23 mouse cellular contexts compared by ENCODE assay signal in genomic region chr2:32749082-32749481, GRCm38 (mm10). TPM values are rescaled to one million over a fixed set of nuclear protein-coding genes. Genes with fewer than 3 reads are reported as not detected.
"Had no signal": no experiment of that assay in that cellular context is flagged by ENCODE, and none has a peak within 500 bp of the region (broad histone marks: within the 10 kb centered on the region; RNA-seq: fewer than 3 reads in every experiment).

No protein-coding gene starts in this region.

- H3K27ac ChIP-seq: midbrain, embryonic 10.5 days; midbrain, embryonic 12.5 days; neural tube, embryonic 13.5 days; neural tube, embryonic 15.5 days; stomach, embryonic 15.5 days; stomach, postnatal 0 days had no signal

- H3K27me3 ChIP-seq: neural tube, embryonic 13.5 days; neural tube, embryonic 15.5 days; stomach, embryonic 15.5 days had no signal

- DNase-seq: lung, adult 18-20 months; lung, embryonic 14.5 days; lung, postnatal 10 days; lung, postnatal 4 days; midbrain, embryonic 14.5 days; retina, postnatal 1 day; right cerebral cortex, adult 18-20 months; right cerebral cortex, postnatal 25 days; right cerebral cortex, postnatal 4 days; spleen, adult 18-20 months; thymus, adult 2 months; thymus, postnatal 25 days; thymus, postnatal 4 days had no signal

- H3K4me3 ChIP-seq: midbrain, embryonic 10.5 days; midbrain, embryonic 12.5 days; myocyte; neural tube, embryonic 13.5 days; neural tube, embryonic 15.5 days; stomach, embryonic 15.5 days had no signal

- H3K9me3 ChIP-seq: midbrain, embryonic 10.5 days; midbrain, embryonic 12.5 days; neural tube, embryonic 13.5 days; neural tube, embryonic 15.5 days; stomach, embryonic 15.5 days had no signal

- ATAC-seq: midbrain, embryonic 16.5 days had no signal

RNA-seq across cellular contexts. Expression of gene 6330409D20Rik, which starts 8.3 kb away (rescaled TPM):
- polyA plus RNA-seq: lung, embryonic 14.5 days; myocyte; small intestine, adult 2 months; stomach, postnatal 0 days; urinary bladder, adult 2 months had no signal
